Mouse (Mus musculus): ENCODE results near the gene C1qc.

DNA sequence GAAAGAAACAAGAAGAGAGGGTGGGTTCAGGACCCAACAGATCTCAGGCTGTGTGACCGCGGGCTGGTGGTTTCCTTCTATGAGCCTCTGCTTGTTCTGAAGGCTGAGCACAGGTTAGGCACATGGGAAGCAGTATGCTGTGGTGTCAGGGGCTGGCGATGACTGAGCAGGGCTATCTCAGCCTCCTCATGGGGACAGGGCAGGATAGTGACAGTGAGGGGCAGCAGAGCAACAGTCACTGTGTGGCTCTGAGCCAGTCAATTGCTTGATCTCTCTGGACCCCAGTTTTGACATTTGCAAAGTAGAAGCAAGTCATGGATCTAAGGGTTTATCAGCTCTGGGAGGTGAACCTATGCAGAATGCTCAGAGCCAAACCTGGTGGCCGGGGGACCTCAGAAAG lies 1.8 kb downstream of the C1qc start:
- TF ChIP-seq EP300 (IDR thresholded peaks at IDR 0.05) (no peak), CTCF (IDR thresholded peaks at IDR 0.05) (no peak)

Data from lung, postnatal 0 days (tissue).